Mouse (Mus musculus): Measurements from ENCODE around the gene Pim1. TPM values are rescaled to one million over a fixed set of nuclear protein-coding genes. Genes with fewer than 3 reads are reported as not detected.
"Not testable (repeated sequence)": the region's sequence is repeated elsewhere in the genome, so short reads cannot be mapped to it uniquely, and the experiment has no call there.

The Pim1 gene
- 16.8 and 16.9 TPM in 2 replicates for polyA plus RNA-seq (2016; fragmentation: Nextera tagmentation; extraction: Ambion mirVana)

DNA sequence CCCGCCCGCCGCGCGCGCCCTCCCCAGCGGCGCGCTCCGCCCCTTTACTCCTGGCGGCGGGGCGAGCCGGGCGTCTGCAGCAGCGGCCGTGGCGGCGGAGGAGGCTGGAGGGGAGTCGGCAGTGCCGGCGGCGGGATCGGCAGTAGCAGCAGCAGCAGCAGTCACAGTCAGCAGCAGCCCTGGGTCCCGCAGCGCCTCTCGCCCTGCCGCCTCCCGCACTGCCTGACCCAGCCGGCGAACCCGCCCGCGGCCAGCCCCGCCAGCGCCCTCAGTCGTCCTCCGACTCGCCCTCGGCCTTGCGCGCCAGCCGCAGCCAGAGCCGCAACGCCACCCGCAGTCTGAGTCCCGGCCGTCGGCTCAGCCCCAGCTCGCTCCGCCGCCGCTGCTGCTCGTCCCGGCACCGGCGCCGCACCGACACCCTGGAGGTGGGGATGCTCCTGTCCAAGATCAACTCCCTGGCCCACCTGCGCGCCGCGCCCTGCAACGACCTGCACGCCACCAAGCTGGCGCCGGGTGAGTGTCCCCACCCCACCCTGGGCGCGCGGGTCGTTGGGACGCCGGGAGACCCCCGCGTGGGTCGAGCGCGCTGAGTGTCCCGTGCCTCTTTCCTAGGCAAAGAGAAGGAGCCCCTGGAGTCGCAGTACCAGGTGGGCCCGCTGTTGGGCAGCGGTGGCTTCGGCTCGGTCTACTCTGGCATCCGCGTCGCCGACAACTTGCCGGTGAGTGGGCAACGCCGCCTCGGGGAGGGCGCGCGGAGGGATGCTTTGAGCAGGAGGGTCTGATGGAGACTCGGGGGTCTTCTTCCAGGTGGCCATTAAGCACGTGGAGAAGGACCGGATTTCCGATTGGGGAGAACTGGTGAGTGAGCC is at the start of gene Pim1:
TSS of gene Pim1 (plus strand) at position 41 of the 869 bp plus-strand sequence.
- peaks cover 13% of the 10 kb centered on the region for H3K36me3 ChIP-seq
- peaks cover 25% of the 10 kb centered on the region for H3K4me1 ChIP-seq
- H3K27me3 ChIP-seq = no peaks in the 10 kb centered on the region
- no peaks in the 10 kb centered on the region for H3K9me3 ChIP-seq
- peak within 1 kb of the TSS; percentile 81 for H3K4me3 ChIP-seq
- ATAC-seq (ENCODE audit: low FRiP score, low read depth) = peak; percentile 77
- H3K9ac ChIP-seq (replicated peaks) = peak within 1 kb of the TSS; percentile 82
- under 1% methylated on average over 59 of the region's 99 CpGs for WGBS
- H3K4me2 ChIP-seq (replicated peaks) = peak within 1 kb of the TSS; percentile 88
- H3K27ac ChIP-seq (replicated peaks) = peak within 1 kb of the TSS; percentile 95

DNA sequence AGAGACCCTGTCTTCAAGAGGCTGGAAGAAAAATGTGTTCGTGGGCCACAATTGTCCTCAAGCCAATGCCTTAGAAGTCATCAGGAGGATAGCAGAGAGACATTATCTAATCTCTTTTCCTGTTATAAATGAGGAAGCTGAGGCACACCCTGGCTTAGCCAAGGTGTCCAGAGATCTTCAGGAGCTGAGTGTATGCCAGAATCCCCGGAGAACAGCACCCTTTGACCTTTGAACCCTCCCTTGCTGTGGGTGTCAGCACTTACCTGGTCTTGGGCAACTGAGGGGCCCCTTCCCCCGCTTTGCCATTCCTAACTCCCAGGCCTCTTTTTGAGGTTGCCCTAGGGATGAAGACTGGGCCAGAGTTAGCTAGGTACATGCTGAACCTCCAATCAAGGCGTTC is 49.0 kb upstream of the Pim1 start:
- no peaks in the 10 kb centered on the region for H3K9me3 ChIP-seq
- ATAC-seq (ENCODE audit: low FRiP score, low read depth) = no peak
- H3K27ac ChIP-seq (replicated peaks) = no peak overlapping the region
- no peak overlapping the region for H3K4me3 ChIP-seq
- H3K9ac ChIP-seq (replicated peaks) = no peak overlapping the region
- peaks cover 4% of the 10 kb centered on the region; the same call in 1 of the 2 replicates for H3K27me3 ChIP-seq
- H3K4me1 ChIP-seq = peaks cover 32% of the 10 kb centered on the region
- WGBS = 83% methylated on average over 4 of the region's 4 CpGs
- no peaks in the 10 kb centered on the region for H3K36me3 ChIP-seq
- H3K4me2 ChIP-seq (replicated peaks) = no peak overlapping the region

DNA sequence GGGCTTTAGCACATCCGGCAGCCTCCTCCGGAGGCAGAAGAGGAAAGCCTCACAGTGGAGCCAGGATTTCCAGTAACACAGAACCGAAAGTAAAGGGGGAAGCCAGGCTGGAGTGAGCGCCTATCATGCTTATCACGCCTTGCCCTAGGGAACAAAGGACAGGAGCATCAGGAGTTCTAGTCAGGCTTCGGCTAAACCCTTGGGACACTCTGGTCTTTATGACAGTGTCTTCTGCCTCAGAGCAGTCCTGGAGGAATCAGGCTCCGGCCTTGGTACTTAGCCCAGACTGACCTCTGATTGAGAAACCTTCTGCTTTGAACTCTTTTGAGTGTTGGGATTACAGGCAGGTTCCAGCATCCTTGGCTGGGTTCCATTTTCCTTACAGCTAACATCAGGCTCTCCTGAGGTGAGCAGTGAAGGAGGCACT is 48.4 kb upstream of the Pim1 start:
- Histone ChIP-seq H3K4me1 (peaks cover 26% of the 10 kb centered on the region), H3K9ac (replicated peaks) (no peak overlapping the region), H3K27ac (replicated peaks) (no peak overlapping the region), H3K4me3 (no peak overlapping the region), H3K4me2 (replicated peaks) (no peak overlapping the region), H3K27me3 (peaks cover 4% of the 10 kb centered on the region; the same call in 1 of the 2 replicates), H3K9me3 (no peaks in the 10 kb centered on the region), H3K36me3 (no peaks in the 10 kb centered on the region)
- WGBS = 65% methylated on average over 7 of the region's 7 CpGs
- no peak for ATAC-seq (ENCODE audit: low FRiP score, low read depth)

DNA sequence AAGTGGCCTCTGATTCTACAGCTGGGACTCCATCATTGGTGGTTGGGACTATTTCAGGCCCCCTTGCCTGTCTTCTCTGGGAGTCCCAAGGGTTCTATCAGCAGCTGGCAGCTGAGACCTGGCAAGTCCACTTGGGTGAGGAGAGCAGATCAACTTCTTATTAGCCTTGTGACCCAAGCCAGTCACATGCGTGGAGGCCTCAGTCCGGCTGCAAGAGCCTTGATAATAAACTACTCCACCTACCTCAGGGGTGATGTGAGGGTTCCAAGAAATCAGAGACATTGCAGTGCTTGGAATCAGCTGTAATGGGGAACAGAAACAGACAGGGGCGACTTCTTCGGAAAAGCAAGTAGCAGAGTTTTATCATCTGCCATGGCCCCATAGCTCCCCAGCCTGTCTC is 46.8 kb upstream of the Pim1 start:
- no peak overlapping the region for H3K27ac ChIP-seq (replicated peaks)

GRCm38 (mm10) chr17:29445072-29445471 is 45.5 kb upstream of the Pim1 start:
- Histone ChIP-seq H3K9ac (replicated peaks) (no peak overlapping the region), H3K4me2 (replicated peaks) (no peak overlapping the region), H3K27me3 (peaks cover 18% of the 10 kb centered on the region), H3K4me1 (peaks cover 10% of the 10 kb centered on the region), H3K27ac (replicated peaks) (peak overlapping the region; percentile 60), H3K9me3 (no peaks in the 10 kb centered on the region), H3K4me3 (no peak overlapping the region), H3K36me3 (no peaks in the 10 kb centered on the region)
- no peak for ATAC-seq (ENCODE audit: low FRiP score, low read depth)
- 28% methylated on average over 8 of the region's 8 CpGs for WGBS

More for the DNA sequence above, 46.8 kb upstream of the Pim1 start:
- no peak for ATAC-seq (ENCODE audit: low FRiP score, low read depth)
- peaks cover 14% of the 10 kb centered on the region for H3K4me1 ChIP-seq
- H3K9ac ChIP-seq (replicated peaks) = no peak overlapping the region
- H3K4me2 ChIP-seq (replicated peaks) = no peak overlapping the region
- 89% methylated on average over 4 of the region's 4 CpGs for WGBS
- no peaks in the 10 kb centered on the region for H3K9me3 ChIP-seq
- peaks cover 9% of the 10 kb centered on the region for H3K27me3 ChIP-seq
- H3K4me3 ChIP-seq = no peak overlapping the region
- no peaks in the 10 kb centered on the region for H3K36me3 ChIP-seq

DNA sequence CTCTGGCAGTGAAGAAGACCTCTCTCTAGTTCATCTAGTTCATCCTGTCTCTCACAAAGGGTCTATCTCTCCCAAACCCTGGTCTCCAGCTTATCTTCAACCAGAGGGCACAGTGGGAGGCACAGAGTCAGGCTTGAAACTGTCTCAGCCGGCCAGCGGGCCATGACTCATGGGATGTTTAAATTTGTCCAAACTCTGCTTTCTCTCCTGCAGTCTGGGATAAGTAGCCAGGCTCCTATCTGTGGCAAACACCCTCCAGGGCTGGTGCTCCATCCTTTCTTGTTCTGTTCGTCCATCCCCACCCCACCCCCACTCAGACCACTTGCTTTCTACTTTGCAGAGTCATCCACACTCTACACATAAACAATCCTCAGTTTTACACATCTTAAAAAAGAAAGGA is 43.2 kb upstream of the Pim1 start:
- Histone ChIP-seq H3K4me1 (peaks cover 24% of the 10 kb centered on the region), H3K9ac (replicated peaks) (no peak overlapping the region), H3K36me3 (no peaks in the 10 kb centered on the region), H3K4me2 (replicated peaks) (no peak overlapping the region), H3K9me3 (no peaks in the 10 kb centered on the region), H3K4me3 (no peak overlapping the region), H3K27me3 (peaks cover 18% of the 10 kb centered on the region), H3K27ac (replicated peaks) (no peak overlapping the region)
- 49% methylated on average over 3 of the region's 3 CpGs for WGBS
- no peak for ATAC-seq (ENCODE audit: low FRiP score, low read depth)

DNA sequence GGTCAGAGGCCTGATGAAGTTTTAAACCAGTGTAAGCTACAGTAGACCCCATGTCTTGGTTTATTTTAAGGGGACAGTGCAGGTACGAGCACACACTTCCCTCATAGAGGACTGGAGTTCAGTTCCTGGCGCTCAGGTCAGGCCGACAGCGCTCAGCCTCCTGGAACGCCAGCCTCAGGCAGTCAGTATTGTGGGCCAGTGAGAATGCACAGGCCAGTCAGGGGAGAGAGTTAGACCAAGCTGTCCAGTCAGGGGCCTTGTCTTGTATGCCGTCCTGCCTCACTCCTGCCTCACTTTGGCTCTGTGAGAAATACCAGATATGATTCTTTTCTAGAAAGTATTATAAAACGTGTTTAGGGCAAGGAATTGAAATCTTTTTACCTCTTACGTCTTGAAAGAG is 42.5 kb upstream of the Pim1 start:
- no peak overlapping the region for H3K4me2 ChIP-seq (replicated peaks)
- peaks cover 14% of the 10 kb centered on the region for H3K27me3 ChIP-seq
- H3K27ac ChIP-seq (replicated peaks) = no peak overlapping the region
- no peaks in the 10 kb centered on the region for H3K9me3 ChIP-seq
- H3K4me3 ChIP-seq = no peak overlapping the region
- H3K4me1 ChIP-seq = peaks cover 24% of the 10 kb centered on the region
- 53% methylated on average over 8 of the region's 8 CpGs for WGBS
- H3K9ac ChIP-seq (replicated peaks) = no peak overlapping the region
- ATAC-seq (ENCODE audit: low FRiP score, low read depth) = no peak
- no peaks in the 10 kb centered on the region for H3K36me3 ChIP-seq

GRCm38 (mm10) chr17:29448561-29448960 is 42.0 kb upstream of the Pim1 start:
- no peaks in the 10 kb centered on the region for H3K36me3 ChIP-seq
- 73% methylated on average over 2 of the region's 2 CpGs for WGBS
- H3K9me3 ChIP-seq = no peaks in the 10 kb centered on the region
- peaks cover 24% of the 10 kb centered on the region for H3K4me1 ChIP-seq
- H3K27ac ChIP-seq (replicated peaks) = no peak overlapping the region
- H3K4me3 ChIP-seq = no peak overlapping the region
- H3K4me2 ChIP-seq (replicated peaks) = no peak overlapping the region
- no peak overlapping the region for H3K9ac ChIP-seq (replicated peaks)
- H3K27me3 ChIP-seq = peaks cover 14% of the 10 kb centered on the region
- ATAC-seq (ENCODE audit: low FRiP score, low read depth) = no peak

DNA sequence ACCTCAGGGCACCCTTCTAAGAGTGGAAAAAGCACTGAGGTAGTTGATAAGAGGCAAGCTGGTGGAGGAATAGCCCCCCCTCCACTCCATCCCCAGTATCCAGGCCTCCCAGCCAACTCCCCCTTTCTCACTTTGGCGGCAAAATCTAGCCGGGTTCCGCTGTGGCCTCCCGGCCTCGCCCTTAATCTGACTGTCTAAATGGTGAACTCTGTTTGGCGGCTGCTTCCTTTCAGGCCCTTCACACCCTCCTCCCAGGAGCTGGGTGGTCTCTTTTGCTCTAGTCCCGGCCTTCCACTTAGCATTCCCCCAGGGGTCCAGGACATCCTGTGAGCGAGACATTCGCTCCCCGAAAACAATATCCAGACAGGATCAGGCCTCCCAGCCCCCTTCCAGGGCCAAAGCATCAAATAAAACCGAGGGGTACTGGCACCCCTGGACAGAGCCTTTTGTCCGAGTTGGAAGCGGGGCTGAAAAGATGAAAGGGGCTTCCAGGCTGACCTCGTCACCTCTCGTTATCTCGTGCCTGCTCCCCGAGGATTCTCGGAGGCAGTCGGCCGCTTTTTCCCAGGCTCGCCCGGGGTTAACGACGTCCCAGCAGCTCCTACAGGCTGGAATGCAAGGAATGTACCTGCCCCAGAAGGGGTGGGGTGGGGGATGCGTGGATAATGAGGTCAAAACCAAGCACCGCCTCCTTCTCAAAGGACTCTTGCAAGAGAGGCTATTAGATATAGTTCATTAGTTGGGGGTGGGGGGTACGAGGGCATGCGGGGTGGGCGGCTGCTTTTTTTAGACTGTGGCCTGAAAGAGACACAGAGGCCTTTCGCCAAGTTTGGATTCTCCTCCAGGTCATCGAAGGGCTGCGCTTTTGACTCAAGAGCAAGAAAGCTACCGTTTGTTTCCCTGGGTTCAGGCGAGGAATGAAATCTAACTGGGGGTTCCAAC is 39.4 kb upstream of the Pim1 start:
- Histone ChIP-seq H3K4me2 (replicated peaks) (peak overlapping the region; percentile 37), H3K36me3 (no peaks in the 10 kb centered on the region), H3K4me3 (0 out of 2 replicates have a peak overlapping the region, but pooled peaks have one; percentile 2), H3K9me3 (no peaks in the 10 kb centered on the region), H3K27ac (replicated peaks) (peak overlapping the region; percentile 64), H3K9ac (replicated peaks) (peak overlapping the region; percentile 39), H3K4me1 (peaks cover 13% of the 10 kb centered on the region), H3K27me3 (peaks cover 14% of the 10 kb centered on the region)
- peak; percentile 71 for ATAC-seq (ENCODE audit: low FRiP score, low read depth)
- WGBS = 2% methylated on average over 34 of the region's 34 CpGs

DNA sequence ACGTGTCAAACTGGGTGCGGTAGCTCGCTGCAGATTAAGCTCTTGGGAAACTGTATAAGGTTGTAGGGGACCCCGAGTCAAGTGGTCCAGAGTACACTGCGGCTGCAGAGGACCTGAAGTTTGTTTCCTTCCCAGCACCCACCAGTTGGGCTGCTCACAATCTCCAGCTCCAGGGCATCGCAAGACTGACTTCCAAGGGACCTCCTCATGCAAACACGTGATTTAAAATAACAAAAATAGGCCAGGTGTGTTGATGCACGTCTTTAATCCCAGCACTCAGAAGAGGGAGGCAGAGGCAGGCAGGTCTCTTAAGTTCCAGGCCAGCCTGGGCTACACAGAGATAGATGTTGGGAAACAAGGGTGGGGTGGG is 38.7 kb upstream of the Pim1 start:
- Histone ChIP-seq H3K9me3 (no peaks in the 10 kb centered on the region), H3K27me3 (peaks cover 14% of the 10 kb centered on the region), H3K36me3 (no peaks in the 10 kb centered on the region), H3K27ac (replicated peaks) (peak overlapping the region; percentile 64; the same call in 1 of the 2 replicates), H3K4me2 (replicated peaks) (peak overlapping the region; percentile 37), H3K9ac (replicated peaks) (no peak overlapping the region), H3K4me3 (no peak overlapping the region), H3K4me1 (peaks cover 13% of the 10 kb centered on the region)
- no peak for ATAC-seq (ENCODE audit: low FRiP score, low read depth)
- 22% methylated on average over 8 of the region's 8 CpGs for WGBS

DNA sequence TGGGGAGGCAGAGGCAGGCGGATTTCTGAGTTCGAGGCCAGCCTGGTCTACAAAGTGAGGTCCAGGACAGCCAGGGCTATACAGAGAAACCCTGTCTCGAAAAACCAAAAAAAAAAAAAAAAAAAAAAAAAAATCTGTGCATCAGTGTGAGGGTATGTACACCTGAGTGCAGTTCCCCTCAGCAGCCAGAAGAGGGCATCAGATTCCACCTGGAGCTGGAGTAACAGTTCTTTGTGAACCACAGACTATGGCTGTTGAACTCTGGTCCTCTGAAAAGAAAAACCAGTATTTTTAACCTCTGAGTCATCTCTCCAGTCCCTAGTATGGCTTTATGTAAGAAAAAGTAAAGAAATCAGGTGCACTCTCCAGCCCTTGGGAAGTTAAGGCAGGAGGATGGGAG is 36.4 kb upstream of the Pim1 start:
- not testable (repeated sequence) for H3K9me3 ChIP-seq; H3K4me2 ChIP-seq (replicated peaks); H3K9ac ChIP-seq (replicated peaks); H3K4me3 ChIP-seq; H3K27ac ChIP-seq (replicated peaks); H3K36me3 ChIP-seq; ATAC-seq (ENCODE audit: low FRiP score, low read depth)
- Histone ChIP-seq H3K4me1 (peaks cover 30% of the 10 kb centered on the region), H3K27me3 (peaks cover 19% of the 10 kb centered on the region)
- WGBS = 92% methylated on average over 2 of the region's 3 CpGs

All from midbrain, embryonic 12.5 days (tissue).